Mouse (Mus musculus): ENCODE results near the gene Usb1.
"Not testable (repeated sequence)": the region's sequence is repeated elsewhere in the genome, so short reads cannot be mapped to it uniquely, and the experiment has no call there.

Gene Usb1

DNA sequence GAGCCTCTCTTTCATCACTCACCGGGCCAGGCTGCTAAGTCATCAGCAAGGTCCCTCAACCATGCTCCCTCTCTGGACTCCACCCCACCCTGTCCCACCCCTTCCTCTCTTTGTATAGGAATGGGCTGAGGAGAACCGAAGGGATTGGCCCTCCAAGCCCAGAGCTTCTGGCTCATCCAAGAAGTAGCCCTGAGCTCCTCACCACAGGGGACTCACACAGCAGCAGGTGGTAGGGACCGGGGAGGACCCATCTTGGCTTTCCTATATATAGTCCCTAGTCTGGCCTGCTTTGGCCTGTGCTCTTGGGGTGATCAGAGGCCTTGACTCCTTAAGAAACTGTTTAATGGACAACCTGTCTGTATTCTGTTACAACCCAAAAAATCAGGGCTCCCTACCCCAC lies 42.3 kb downstream of the Usb1 start:
- no peak for DNase-seq (ENCODE audit: low read depth, low spot score)

DNA sequence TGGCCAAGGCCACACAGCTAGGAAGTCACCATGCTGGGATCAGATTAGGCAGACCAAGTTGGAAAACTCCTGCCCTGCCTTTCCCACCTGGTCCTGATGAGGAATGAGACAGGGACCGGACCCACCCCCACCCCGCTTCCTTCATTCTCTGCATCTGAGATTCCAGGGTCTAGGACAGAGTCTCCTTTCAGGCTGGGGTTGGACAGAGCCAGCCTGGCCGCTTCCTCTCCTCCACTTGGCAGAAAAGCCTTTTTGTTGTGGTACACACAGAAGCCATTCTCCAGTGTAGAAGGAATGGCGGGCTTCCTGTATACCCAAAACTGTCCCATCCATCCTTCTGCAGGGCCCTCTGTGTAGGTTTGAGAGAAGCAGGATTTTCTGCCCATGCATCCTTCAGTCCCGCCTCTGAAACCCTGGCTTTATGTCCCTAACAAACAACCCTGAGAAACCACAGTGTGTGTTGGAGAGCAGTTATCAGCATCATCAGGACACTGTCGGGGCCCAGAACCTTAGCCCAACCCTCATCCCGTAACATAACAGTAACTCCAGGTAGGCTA lies 43.4 kb downstream of the Usb1 start:
- DNase-seq (ENCODE audit: low read depth, low spot score): no peak

DNA sequence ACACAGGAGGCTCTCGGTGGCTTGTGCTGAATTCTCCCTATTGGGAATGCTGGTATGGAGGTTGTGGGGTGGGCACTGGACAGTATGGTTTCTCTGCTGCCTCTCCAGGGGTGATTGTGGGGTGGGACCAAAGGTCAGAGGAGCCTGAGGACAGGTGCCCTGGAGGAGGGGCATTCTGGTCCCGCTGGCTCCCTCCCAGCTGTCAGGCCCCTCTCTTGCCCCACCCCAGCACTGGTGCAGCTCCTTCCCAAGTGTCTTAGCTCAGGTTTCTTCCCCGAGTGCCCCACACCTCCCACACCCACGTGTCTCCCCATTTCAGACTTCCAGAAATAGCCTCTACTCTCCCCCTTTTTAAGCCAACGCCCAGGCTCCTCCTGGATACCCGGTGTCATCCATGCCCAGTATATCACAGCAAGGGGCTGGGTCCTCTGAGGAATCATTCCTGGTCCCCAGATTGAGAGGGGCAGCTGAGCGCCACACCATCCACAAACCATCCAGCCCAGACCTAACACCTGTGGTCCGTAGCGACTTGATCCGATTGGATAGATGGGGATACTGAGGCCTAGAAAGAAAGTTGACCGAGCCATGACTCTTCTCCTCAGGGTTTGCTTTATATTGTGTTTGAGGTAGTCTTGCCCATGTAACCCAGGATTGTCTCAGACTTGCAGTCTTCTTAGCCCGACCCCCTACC lies 44.4 kb downstream of the Usb1 start:
- DNase-seq (ENCODE audit: low read depth, low spot score): no peak

DNA sequence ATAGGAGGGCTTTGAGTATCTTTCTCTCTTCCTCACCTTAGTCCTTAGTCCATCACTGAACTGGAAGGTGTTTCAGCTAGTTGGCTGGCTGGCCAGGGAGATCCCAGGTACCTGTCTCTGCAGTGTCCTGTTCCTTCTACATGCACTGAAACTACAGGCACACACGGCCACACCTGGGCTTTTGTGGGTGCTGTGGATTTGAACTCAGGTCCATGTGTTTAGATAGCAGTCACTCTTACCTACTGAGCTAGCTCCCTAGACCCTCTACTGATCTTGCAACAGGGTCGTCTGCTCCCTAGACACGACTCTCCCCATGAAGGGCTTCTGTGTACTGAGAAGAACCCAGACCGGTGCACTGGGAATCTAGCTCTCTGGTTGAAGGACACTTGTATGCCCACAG lies 45.0 kb downstream of the Usb1 start:
- no peak for DNase-seq (ENCODE audit: low read depth, low spot score)

DNA sequence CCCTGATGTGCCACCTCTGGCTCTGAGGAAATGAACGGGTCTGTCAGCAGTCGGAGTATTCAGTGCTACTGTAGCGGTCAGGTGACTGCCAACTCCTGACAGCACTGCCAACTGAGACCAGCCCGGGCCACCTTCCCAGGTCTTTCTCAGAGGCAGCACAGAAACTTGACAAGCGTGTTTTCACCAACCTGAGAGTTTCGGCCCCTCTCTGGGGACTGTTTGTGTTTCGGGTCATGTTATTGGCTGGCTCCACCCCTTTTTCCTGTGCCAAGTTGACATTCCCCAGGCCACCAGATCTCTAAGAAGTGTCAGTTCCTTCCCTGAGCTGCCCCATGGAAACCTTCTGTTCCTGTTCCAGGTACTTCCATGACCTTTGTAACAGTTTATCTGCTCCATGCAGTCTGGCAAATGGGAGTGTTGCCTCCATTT lies 45.8 kb downstream of the Usb1 start:
- DNase-seq (ENCODE audit: low read depth, low spot score): no peak

DNA sequence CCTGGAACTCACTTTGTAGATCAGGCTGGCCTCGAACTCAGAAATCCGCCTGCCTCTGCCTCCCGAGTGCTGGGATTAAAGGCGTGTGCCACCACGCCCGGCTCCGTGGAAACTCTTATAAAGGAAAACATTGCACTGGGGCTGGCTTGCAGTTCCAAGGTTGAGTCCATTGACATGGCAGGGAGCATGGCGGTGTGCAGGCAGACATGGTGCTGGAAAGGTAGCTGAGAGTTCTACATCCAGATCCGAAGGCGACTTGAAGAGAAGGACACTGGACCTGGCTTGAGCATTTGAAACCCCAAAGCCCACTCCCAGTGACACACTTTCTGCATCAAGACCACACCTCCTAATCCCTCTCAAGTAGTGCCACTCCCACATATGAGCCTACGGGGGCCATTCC lies 46.8 kb downstream of the Usb1 start:
- not testable (repeated sequence) for DNase-seq (ENCODE audit: low read depth, low spot score)

DNA sequence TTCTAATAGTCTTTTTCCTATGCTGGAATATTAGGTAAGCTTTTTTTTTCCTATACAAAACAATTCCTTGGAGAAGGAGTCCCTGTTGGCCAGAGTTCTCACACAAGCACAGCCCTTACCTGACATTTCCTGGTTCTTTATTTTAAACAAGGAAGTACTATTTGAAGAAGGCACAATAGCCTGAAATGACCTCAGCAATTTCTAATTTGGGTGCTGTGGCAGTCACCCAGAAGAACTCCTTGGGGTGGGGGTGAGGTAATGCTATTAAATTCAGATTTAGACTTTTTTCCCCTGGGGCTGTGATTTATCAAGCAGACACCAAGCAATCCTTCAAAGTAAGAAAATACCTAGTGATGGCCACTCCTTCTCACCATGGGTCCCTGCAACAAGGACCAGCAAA lies 48.9 kb downstream of the Usb1 start:
- DNase-seq (ENCODE audit: low read depth, low spot score): no peak

- DNase-seq (ENCODE audit: low read depth, low spot score): no peak
Measured at GRCm38 (mm10) chr8:95381595-95381994, 49.5 kb downstream of the Usb1 start.

GRCm38 (mm10) chr8:95384501-95384900 lies 52.4 kb downstream of the Usb1 start:
- no peak for DNase-seq (ENCODE audit: low read depth, low spot score)

- DNase-seq (ENCODE audit: low read depth, low spot score): no peak
Measured at GRCm38 (mm10) chr8:95386037-95386436, 54.0 kb downstream of the Usb1 start.

- DNase-seq (ENCODE audit: low read depth, low spot score): no peak
Measured at GRCm38 (mm10) chr8:95387221-95387620, 55.1 kb downstream of the Usb1 start.

DNA sequence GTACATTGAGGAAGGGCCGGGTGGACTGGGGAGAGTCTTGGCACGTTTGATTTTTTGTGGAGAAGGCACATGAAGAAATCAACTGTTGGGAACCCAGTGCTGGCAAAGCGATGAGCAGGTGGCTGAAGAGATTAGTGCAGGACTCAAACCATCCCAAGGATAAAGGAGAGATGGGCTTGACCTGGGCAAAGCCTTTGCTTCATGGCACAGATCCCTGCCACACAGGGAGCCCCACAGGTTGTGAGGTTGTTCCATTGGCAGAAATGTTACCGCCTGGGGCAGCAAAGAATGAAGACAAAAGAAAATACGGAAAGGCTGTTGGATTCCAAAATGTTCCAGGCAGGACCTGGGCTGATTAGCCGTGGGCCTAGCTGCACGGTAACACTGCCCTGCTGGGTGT lies 55.9 kb downstream of the Usb1 start:
- DNase-seq (ENCODE audit: low read depth, low spot score): no peak

DNA sequence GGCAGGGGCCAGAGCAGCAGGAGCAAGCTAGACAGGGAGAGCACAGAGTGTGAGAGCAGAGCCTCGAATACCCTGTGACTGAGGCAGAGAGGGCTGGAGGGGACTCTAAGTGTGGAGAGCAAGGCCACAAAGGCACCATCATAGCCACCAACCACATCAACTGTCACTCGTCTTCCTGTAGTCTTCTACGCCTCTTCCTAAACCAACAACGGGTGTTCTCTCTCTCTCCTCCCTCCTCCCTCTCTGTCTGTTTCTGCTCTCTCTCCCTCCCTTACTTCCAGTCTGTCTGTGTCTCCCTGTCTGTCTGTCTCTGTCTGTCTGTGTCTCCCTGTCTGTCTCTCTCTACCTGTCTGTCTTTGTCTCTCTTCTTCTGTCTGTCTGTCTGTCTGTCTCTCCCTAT lies 58.2 kb downstream of the Usb1 start:
- DNase-seq (ENCODE audit: low read depth, low spot score): no peak

GRCm38 (mm10) chr8:95391101-95391500 lies 59.0 kb downstream of the Usb1 start:
- DNase-seq (ENCODE audit: low read depth, low spot score): no peak

DNA sequence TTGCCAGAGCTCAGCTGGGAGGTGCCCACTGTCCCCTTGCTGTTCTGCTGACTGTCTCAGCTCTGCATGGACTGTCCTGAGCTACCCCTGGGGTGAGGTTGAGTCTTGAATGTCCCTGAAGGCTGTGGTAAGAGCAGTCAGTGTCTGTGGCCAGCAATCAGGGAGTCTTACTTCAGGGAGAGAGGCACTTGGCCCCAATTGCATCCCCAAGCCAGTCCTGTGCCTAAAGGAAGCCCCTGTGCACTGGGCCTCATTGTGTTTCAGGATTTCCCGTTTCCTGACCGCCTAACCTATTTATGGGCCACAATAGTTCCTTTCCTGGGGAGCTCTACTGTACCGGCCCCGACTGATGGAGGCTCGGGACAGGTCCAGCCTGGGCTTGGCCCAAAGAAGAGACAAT lies 60.5 kb downstream of the Usb1 start:
- DNase-seq (ENCODE audit: low read depth, low spot score): no peak

- no peak for DNase-seq (ENCODE audit: low read depth, low spot score)
Measured at GRCm38 (mm10) chr8:95395186-95395918, 63.3 kb downstream of the Usb1 start.

GRCm38 (mm10) chr8:95396752-95397151 lies 64.7 kb downstream of the Usb1 start:
- DNase-seq (ENCODE audit: low read depth, low spot score): no peak
